Mouse (Mus musculus) forelimb bud, embryonic 11.5 days (tissue): ENCODE measurements at regions not wholly inside any gene's neighbourhood (a gene's known extent, or its start where the extent isn't known, plus 50 kb on each side); places are given as distances from the start of the nearest gene placed in this dataset.

Experiments used
- DNase-seq: peaks from one replicate; pipeline ENCODE4 v3.0.0-alpha.2; 2012; ENCODE audit warnings: low read depth, low spot score

GRCm38 (mm10) chr3:52644178-52645128 is 372.6 kb downstream of the Cog6 start:
- no peak for DNase-seq

- no peak for DNase-seq
Observed at GRCm38 (mm10) chr3:52643796-52644177, 373.2 kb downstream of the Cog6 start.

GRCm38 (mm10) chr3:52643100-52643551 is 373.9 kb downstream of the Cog6 start:
- DNase-seq: no peak

- no peak for DNase-seq
Observed at GRCm38 (mm10) chr3:52641226-52642181, 373.4 kb downstream of the Foxo1 start.

GRCm38 (mm10) chr3:52640250-52641147 is 372.4 kb downstream of the Foxo1 start:
- no peak for DNase-seq

GRCm38 (mm10) chr3:52638816-52639215 is 370.7 kb downstream of the Foxo1 start:
- no peak for DNase-seq

GRCm38 (mm10) chr3:52634353-52634752 is 366.2 kb downstream of the Foxo1 start:
- DNase-seq: no peak

GRCm38 (mm10) chr3:52633491-52634100 is 365.5 kb downstream of the Foxo1 start:
- DNase-seq: no peak

- no peak for DNase-seq
Observed at GRCm38 (mm10) chr3:52632635-52633034, 364.5 kb downstream of the Foxo1 start.

GRCm38 (mm10) chr3:52630209-52630608 is 362.1 kb downstream of the Foxo1 start:
- no peak for DNase-seq

GRCm38 (mm10) chr3:52625125-52625524 is 357.0 kb downstream of the Foxo1 start:
- no peak for DNase-seq

- DNase-seq: no peak
Observed at GRCm38 (mm10) chr3:52622530-52622929, 354.4 kb downstream of the Foxo1 start.

GRCm38 (mm10) chr3:52621936-52622335 is 353.8 kb downstream of the Foxo1 start:
- DNase-seq: no peak

GRCm38 (mm10) chr3:52618925-52619224 is 350.7 kb downstream of the Foxo1 start:
- no peak for DNase-seq

GRCm38 (mm10) chr3:52618212-52618924 is 350.2 kb downstream of the Foxo1 start:
- DNase-seq: no peak

GRCm38 (mm10) chr3:52617413-52618149 is 349.4 kb downstream of the Foxo1 start:
- no peak for DNase-seq

GRCm38 (mm10) chr3:52611881-52612280 is 343.7 kb downstream of the Foxo1 start:
- no peak for DNase-seq

- no peak for DNase-seq
Observed at GRCm38 (mm10) chr3:52610466-52610865, 342.3 kb downstream of the Foxo1 start.

GRCm38 (mm10) chr3:52608086-52608426 is 339.9 kb downstream of the Foxo1 start:
- no peak for DNase-seq
